Mouse (Mus musculus): Measurements from ENCODE around the gene Igf2.

Igf2 gene

GRCm38 (mm10) chr7:142666659-142667058, at the start of gene Igf2:
TSS of gene Igf2 (minus strand) at chr7:142666816.
- in situ Hi-C loops (cut with MboI, MseI) = no loop called here

- in situ Hi-C loops (cut with MboI, MseI) = no loop called here
Observed at GRCm38 (mm10) chr7:142714783-142715498, 48.3 kb upstream of the Igf2 start.

GRCm38 (mm10) chr7:142706873-142707272, 40.3 kb upstream of the Igf2 start:
- in situ Hi-C loops (cut with MboI, MseI) = no loop called here

DNA sequence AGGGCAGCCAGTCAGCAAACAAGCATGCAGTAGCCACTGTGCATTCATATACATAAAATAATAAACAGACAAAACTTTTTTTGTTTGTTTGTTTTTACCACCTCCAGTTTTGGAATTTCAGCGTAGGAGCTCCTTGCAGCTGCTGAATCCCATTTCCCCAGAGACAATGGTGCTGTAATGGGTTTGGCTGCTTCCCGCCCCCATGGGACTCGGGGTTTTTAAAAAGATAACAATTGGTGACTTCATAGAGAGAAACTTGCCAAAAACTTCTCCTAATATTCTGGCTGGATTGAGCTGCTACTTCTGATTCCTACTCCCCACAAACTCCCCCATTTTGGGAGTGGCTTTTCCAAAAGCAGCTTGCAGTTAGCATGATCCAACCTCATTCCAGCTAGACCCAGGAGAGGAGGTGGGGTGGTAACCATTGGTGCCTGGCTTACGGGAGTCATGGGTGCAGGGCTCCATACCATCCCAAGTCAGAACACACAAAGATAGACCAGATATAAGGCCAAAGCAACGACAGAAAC, 32.8 kb upstream of the Igf2 start:
- in situ Hi-C loops (cut with MboI, MseI) = no loop called here

DNA sequence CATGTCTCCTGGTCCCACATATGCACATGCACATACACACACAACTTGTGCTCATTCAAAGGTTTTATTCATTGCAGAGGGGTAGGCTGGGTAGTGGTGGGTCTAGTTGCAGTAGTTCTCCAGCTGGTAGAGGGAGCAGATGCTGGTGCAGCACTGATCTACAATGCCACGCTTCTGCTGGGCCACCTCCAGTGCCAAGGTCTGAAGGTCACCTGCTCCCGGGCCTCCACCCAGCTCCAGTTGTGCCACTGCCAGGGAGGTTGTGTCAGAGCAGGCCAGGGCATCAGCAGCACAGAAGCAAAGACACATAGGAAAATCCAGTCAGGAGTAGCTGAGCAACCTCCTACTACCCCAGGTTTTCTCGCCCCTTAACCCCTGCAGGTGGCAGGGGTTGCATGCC, 12.0 kb upstream of the Igf2 start:
- in situ Hi-C loops (cut with MboI, MseI) = loop anchor here (10.0 kb wide), 2 partner anchors 74 to 344 kb away; no protein-coding TSS in a partner anchor

- in situ Hi-C loops (cut with MboI, MseI) = loop anchor here (10.0 kb wide), 2 partner anchors 71 to 341 kb away; no protein-coding TSS in a partner anchor
Observed at GRCm38 (mm10) chr7:142675644-142676043, 9.0 kb upstream of the Igf2 start.

GRCm38 (mm10) chr7:142675141-142675540, 8.5 kb upstream of the Igf2 start:
- in situ Hi-C loops (cut with MboI, MseI) = loop anchor here (10.0 kb wide), 2 partner anchors 70 to 340 kb away; no protein-coding TSS in a partner anchor

GRCm38 (mm10) chr7:142672120-142672519, 5.5 kb upstream of the Igf2 start:
- in situ Hi-C loops (cut with MboI, MseI) = loop anchor here (10.0 kb wide), 2 partner anchors 67 to 337 kb away; no protein-coding TSS in a partner anchor

DNA sequence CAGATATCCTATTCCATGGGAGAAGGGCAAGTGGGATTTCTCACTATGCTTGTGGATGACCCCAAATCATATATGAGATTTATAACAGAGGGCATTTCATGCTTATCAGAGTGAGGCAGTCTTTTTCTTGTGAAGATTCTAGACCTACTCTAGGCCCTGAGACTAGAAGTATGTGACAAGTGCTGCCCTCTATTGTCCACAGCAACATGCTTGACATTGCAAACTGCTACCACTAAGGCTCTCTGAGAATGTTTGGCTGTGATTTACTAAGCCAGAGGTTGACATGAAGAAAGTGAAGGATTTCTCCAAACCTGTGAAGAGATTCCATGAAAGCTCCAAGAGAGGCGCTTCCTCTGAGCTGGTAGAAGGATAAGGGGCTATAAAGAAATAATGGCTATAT, 4.5 kb upstream of the Igf2 start:
- in situ Hi-C loops (cut with MboI, MseI) = loop anchor here (10.0 kb wide), 2 partner anchors 66 to 336 kb away; no protein-coding TSS in a partner anchor

DNA sequence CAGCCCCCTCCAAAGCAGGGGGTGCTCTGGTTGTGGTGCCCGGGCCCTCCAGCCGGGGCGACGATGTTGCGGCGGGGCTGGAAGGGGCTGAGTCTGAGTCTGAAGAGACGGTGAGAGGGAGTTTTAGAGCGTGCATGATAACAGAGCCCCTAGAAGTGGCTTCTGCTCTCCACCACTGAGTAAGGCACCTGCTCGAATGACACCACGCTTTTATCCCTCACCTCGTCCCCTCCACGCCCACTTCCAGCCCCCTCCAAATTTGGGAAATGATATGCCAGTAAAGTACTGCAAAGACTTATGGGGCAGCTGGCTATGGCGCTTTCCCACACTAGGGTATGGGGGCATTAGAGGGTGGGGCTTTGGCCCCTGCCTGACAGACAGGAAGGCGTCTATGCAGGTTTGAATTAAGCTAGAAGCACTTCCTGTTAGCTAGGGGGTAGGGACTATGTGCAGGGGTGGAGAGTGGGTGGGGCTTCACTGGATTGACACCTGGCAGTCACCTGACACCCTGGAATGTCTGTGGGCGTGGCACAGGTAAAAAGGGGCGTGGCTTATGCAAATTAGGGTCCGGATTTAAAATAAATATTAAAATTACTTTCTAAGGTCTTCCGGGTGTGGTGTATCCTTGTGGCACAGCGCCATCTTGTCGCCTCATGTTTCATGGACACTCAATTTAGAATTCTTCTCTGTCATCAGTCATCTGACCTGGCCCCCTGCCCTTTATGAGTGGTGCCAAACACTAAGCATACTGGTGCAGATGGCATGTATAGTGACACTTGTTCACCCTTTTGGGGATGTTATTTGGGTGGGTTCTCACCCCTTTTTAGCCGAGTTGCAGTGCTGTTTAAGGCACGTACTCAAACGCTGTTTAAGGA, 3.4 kb upstream of the Igf2 start, which contains the start of gene Gm49394:
TSS of gene Gm49394 (minus strand) at position 192 of the 875 bp plus-strand sequence.
- in situ Hi-C loops (cut with MboI, MseI) = loop anchor here (10.0 kb wide), 2 partner anchors 65 to 335 kb away; no protein-coding TSS in a partner anchor

DNA sequence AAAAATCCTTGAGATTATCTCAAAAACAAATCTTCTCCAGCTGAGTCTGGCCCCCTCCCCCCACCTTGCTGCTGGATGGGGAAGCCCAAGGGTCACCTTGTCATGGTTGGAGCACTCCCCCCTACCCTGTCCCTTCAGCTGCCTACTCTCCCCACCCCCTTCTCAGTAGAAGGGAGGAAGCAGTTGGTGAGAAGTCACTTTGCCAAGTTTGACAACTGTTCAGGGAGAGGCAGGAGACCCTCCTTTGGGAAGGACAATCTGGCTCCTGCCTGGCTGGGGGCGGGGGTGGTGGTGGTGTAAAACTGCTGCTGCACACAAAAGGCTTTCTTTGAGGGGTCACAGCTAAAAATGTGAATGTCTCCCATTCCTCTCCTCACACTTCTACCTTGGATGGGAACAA, 1.7 kb upstream of the Igf2 start:
- in situ Hi-C loops (cut with MboI, MseI) = no loop called here

DNA sequence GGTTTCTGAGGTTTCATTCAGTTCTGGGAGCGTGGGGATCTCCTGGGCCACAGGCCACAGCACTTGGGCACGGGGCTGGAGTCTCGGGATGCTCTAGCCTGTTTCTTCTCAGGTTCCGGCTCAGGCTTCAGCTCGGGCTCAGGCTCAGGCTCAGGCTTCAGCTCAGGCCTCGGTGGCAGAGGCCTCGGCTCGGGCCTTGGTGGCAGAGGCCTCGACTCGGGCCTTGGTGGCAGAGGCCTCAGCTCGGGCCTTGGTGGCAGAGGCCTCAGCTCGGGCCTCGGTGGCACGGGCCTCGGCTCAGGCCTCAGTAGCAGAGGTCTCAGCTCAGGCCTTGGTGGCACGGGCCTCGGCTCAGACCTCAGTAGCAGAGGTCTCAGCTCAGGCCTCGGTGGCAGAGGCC, 905 bp upstream of the Igf2 start:
- in situ Hi-C loops (cut with MboI, MseI) = no loop called here

DNA sequence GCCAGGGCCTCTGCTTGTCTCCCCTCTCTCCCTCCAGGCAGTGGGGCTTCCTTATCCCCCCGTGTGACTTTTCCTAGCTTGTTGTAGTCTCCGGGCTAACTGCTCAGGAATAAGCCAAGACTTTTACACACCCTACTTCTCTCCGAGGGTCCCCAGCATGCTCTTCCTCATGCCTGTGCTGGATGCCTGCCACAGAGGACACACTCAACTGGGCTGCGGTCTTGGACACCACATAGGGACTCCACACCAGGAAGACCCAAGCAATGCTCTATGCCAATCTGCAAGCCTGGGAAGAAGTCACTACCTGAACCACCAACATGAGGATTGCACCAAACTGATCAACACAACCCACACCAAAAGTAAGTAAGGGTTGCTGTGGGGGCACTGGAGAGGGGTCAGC, 507 bp downstream of the Igf2 start:
- in situ Hi-C loops (cut with MboI, MseI) = no loop called here

DNA sequence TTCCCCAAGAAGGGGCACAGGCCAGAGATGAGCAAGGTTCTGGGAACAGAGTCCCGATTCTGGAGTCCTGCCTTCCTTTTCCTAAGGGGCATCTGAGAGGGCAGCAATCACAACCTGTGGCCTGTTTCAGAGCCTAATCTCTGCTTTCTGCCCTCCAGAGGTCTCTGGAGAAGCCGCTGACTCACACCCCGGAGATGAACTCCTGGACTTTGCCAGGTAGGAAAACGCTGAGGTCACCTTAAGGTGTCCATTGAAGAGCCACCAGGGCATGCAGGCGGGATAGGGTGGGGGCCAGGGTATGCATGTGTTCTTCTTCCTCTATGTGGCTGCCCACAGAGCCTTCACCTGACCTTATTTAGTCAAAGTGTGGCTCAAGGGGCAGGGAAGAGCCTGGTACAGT, 1.3 kb downstream of the Igf2 start:
- in situ Hi-C loops (cut with MboI, MseI) = no loop called here

- in situ Hi-C loops (cut with MboI, MseI) = no loop called here
Observed at GRCm38 (mm10) chr7:142664465-142665029, 2.1 kb downstream of the Igf2 start.

- in situ Hi-C loops (cut with MboI, MseI) = no loop called here
Observed at GRCm38 (mm10) chr7:142663931-142664421, 2.6 kb downstream of the Igf2 start.

- in situ Hi-C loops (cut with MboI, MseI) = no loop called here
Observed at GRCm38 (mm10) chr7:142663151-142663550, 3.5 kb downstream of the Igf2 start.

GRCm38 (mm10) chr7:142661811-142662210, 4.8 kb downstream of the Igf2 start:
- in situ Hi-C loops (cut with MboI, MseI) = no loop called here

DNA sequence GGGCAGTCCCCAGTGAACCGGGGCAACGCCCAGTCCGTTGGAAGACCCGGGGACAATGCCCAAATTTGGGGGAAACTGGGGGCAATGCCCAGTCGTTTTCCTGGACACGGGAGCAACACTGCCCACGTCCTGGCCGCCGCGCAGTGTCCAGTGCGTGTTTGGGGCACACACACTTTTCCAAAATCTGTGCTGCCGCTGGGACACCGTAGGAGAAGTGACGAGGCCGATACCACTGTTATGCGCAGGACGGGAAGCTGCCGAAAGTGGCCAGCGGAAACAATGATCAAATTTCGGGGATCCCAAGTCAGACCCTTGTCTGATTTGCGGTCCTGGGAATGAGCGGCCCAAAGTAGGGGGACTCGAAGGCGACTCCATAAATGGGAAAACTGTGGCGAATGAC, 5.6 kb downstream of the Igf2 start:
- in situ Hi-C loops (cut with MboI, MseI) = no loop called here

- in situ Hi-C loops (cut with MboI, MseI) = no loop called here
Observed at GRCm38 (mm10) chr7:142660651-142660945, 6.0 kb downstream of the Igf2 start.

DNA sequence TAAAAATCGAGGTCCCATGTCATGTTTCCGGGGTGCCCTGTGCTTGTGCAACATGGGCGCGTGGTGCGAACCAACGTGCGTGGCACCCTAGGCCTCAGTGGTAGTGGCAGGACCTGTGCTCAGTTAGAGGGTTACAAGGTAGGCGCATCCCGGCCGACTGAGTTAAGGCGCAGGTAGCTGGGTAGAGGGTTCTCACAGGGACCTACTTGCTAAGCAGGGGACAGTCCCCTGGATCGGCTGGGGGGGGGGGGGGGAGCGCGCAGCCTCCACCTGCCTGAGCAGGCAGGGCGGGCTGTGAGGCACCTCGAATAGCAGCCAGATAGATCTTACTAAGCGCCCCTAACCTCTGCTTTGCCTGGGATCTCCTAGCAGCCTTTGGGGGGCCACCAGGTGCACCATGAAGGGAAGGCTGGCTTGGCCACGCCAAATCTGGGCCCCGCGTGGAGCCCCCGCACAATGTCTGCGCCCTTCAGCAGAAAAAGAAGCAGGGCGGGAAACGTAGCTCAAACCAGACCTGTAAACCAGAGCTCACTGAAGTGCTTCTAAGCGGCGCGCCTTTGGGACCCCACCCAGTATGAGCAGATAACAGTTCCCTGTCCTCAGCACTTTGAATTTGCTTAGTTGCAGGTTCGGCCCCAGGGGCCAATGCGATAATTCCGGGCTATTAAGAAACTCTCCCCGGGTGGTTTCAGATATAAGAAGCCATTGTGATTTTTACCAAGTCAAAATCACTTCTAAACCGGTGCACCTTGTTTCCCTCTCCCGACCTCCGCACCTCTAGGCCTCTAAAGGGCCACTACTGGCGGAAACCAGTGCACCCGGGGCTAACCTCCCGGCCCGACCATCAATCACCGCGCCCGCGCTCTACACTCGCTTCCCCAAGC, 6.6 kb downstream of the Igf2 start:
- in situ Hi-C loops (cut with MboI, MseI) = no loop called here

Data from T-helper 1 cell (primary cell).